Comparison of ENCODE assay signal across 8 mouse cellular contexts in the genomic region with DNA sequence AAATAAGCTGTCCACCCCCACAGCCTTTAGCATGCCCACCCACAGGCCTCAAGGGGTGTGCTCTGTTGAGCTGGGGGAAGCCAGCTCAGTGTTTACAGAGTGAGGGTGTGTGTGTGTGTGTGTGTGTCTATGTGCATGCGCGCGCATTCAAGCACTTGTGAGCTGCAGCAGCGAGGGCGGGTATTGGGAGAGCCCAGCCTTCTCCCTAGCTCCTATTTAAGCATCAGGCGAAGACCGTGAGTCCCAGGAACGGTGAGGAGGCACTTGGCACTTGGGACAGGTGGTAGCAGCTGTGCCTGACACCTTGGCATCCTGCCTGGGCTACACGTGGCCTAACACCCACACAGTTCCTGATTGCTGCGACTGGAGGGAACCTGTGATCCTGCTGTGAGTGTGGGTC. TPM values are rescaled to one million over a fixed set of nuclear protein-coding genes. Genes with fewer than 3 reads are reported as not detected.
A peak's percentile ranks its signal among the peaks of the same experiment; 100 is the strongest.
DNase-seq lines count a peak whose midpoint lies in the region; ATAC-seq and TF ChIP-seq lines count a peak whose summit lies in the region.

No protein-coding gene starts in this region.

- no peaks in the 10 kb centered on the region for H3K27me3 ChIP-seq in heart, postnatal 0 days (ENCODE audit: control insufficient read depth, insufficient read depth, low read length)
- H3K27me3 ChIP-seq in stomach, embryonic 16.5 days (ENCODE audit: control insufficient read depth, insufficient read depth, low read length) = no peaks in the 10 kb centered on the region

- peak overlapping the region; percentile 79; the same call in 1 of the 2 replicates for H3K9ac ChIP-seq in heart, postnatal 0 days (replicated peaks; ENCODE audit: low read depth, low read length)
- peak overlapping the region; percentile 57 for H3K9ac ChIP-seq in stomach, embryonic 16.5 days (ENCODE audit: low read length)

- peak; percentile 75 for DNase-seq in layer of hippocampus, adult 11-12 months (ENCODE audit: low spot score)
- no peak for DNase-seq in layer of hippocampus, adult 9-10 months (ENCODE audit: low spot score)
- peak; percentile 79 to 87 for DNase-seq in cerebellum, postnatal 25 days
- DNase-seq in heart, postnatal 0 days (ENCODE audit: low spot score) = peak; percentile 90
- DNase-seq in kidney, postnatal 4 days = peak; percentile 69 to 78
- DNase-seq in lung, adult 2 months = peak; percentile 50

- H3K4me1 ChIP-seq in heart, postnatal 0 days (ENCODE audit: control insufficient read depth, insufficient read depth) = peaks cover 40% of the 10 kb centered on the region
- peaks cover 23% of the 10 kb centered on the region for H3K4me1 ChIP-seq in lung, adult 2 months (ENCODE audit: control insufficient read depth, insufficient read depth, low read length)
- peaks cover 27% of the 10 kb centered on the region for H3K4me1 ChIP-seq in stomach, embryonic 16.5 days (ENCODE audit: control insufficient read depth, insufficient read depth, low read length)

- H3K4me3 ChIP-seq in heart, postnatal 0 days (ENCODE audit: low read depth, low read length) = peak overlapping the region; percentile 53; the same call in 1 of the 2 replicates
- peak overlapping the region; percentile 11 for H3K4me3 ChIP-seq in lung, adult 2 months (replicated peaks; ENCODE audit: extremely low read depth, low read depth, low read length)
- H3K4me3 ChIP-seq in stomach, embryonic 16.5 days (replicated peaks; ENCODE audit: low read length) = peak overlapping the region; percentile 6; the same call in 1 of the 2 replicates

- ATAC-seq in heart, postnatal 0 days (ENCODE audit: insufficient read depth, low read depth) = peak; percentile 82
- peak; percentile 90 for ATAC-seq in stomach, embryonic 16.5 days (ENCODE audit: insufficient read depth, low FRiP score)
- no peak for ATAC-seq in activated CD4-positive, CD25-positive, alpha-beta regulatory T cell, adult 4 months

- WGBS in heart, postnatal 0 days = 15% methylated on average over 10 of the region's 10 CpGs
- 29% methylated on average over 10 of the region's 10 CpGs for WGBS in lung, adult 2 months
- WGBS in stomach, embryonic 16.5 days = 18% methylated on average over 10 of the region's 10 CpGs

- H3K27ac ChIP-seq in heart, postnatal 0 days (ENCODE audit: low read depth) = peak overlapping the region; percentile 96
- peak overlapping the region; percentile 95 for H3K27ac ChIP-seq in stomach, embryonic 16.5 days (ENCODE audit: low read length)

- TF ChIP-seq POLR2A in lung, adult 2 months (IDR thresholded peaks at IDR 0.05; ENCODE audit: borderline replicate concordance, extremely low read depth, low read depth, low read length) = peak; percentile 48; the same call in 1 of the 2 replicates

- TF ChIP-seq EP300 in heart, postnatal 0 days (IDR thresholded peaks at IDR 0.05; ENCODE audit: low read depth) = no peak; the same call in 1 of the 2 replicates

- H3K9me3 ChIP-seq in heart, postnatal 0 days (replicated peaks; ENCODE audit: control insufficient read depth, low read length) = no peaks in the 10 kb centered on the region
- no peaks in the 10 kb centered on the region for H3K9me3 ChIP-seq in stomach, embryonic 16.5 days (replicated peaks; ENCODE audit: control insufficient read depth, low read length)

- peak overlapping the region; percentile 83 for H3K4me2 ChIP-seq in heart, postnatal 0 days (ENCODE audit: low read depth, low read length)
- peak overlapping the region; percentile 32 for H3K4me2 ChIP-seq in stomach, embryonic 16.5 days (ENCODE audit: low read depth, low read length)

- no peak for TF ChIP-seq CTCF in heart, postnatal 0 days (IDR thresholded peaks at IDR 0.05; ENCODE audit: low read depth)
- no peak for TF ChIP-seq CTCF in lung, adult 2 months (IDR thresholded peaks at IDR 0.05; ENCODE audit: insufficient read depth, low read length)

- peaks cover 52% of the 10 kb centered on the region for H3K36me3 ChIP-seq in heart, postnatal 0 days (replicated peaks; ENCODE audit: control insufficient read depth, insufficient read depth, low read length)
- H3K36me3 ChIP-seq in stomach, embryonic 16.5 days (ENCODE audit: control insufficient read depth, insufficient read depth, low read length) = peaks cover 5% of the 10 kb centered on the region; the same call in 1 of the 2 replicates

RNA-seq across cellular contexts. Expression of a gene that starts 9.9 kb away (rescaled TPM):
- 20.2 and 23.0 TPM in 2 replicates for total RNA-seq in heart, postnatal 0 days (2014; rRNA removed; ENCODE audit: low replicate concordance)
- polyA plus RNA-seq in heart, postnatal 0 days (2015; fragmentation: Nextera tagmentation; extraction: Ambion mirVana) = 17.0 and 18.6 TPM in 2 replicates
- polyA plus RNA-seq in lung, adult 2 months (2012; rRNA removed) = 16.3 and 16.4 TPM in 2 replicates
- polyA plus RNA-seq in stomach, embryonic 16.5 days (2015; fragmentation: Nextera tagmentation; extraction: Ambion mirVana) = 20.5 and 23.8 TPM in 2 replicates
- polyA plus RNA-seq in activated CD4-positive, CD25-positive, alpha-beta regulatory T cell, adult 4 months (2017; shearing (Covaris generic)) = 1 to 10 TPM; 6.5 to 7.4 TPM

RNA-seq across cellular contexts. Expression of a gene that starts 18.7 kb away (rescaled TPM):
- 1.5 TPM in 1 of 2 replicates, not detected in the other for total RNA-seq in heart, postnatal 0 days (2014; rRNA removed; ENCODE audit: low replicate concordance)
- 0.18 and 0.31 TPM in 2 replicates for polyA plus RNA-seq in heart, postnatal 0 days (2015; fragmentation: Nextera tagmentation; extraction: Ambion mirVana)
- polyA plus RNA-seq in lung, adult 2 months (2012; rRNA removed) = 27.1 and 30.6 TPM in 2 replicates
- polyA plus RNA-seq in stomach, embryonic 16.5 days (2015; fragmentation: Nextera tagmentation; extraction: Ambion mirVana) = 1.1 and 1.5 TPM in 2 replicates
- polyA plus RNA-seq in activated CD4-positive, CD25-positive, alpha-beta regulatory T cell, adult 4 months (2017; shearing (Covaris generic)) = 1 to 10 TPM; 1.5 to 2.3 TPM

RNA-seq across cellular contexts. Expression of a gene that starts 26.7 kb away (rescaled TPM):
- total RNA-seq in heart, postnatal 0 days (2014; rRNA removed; ENCODE audit: low replicate concordance) = 577 and 610 TPM in 2 replicates
- polyA plus RNA-seq in heart, postnatal 0 days (2015; fragmentation: Nextera tagmentation; extraction: Ambion mirVana) = 146 and 148 TPM in 2 replicates
- polyA plus RNA-seq in lung, adult 2 months (2012; rRNA removed) = 49.9 and 56.2 TPM in 2 replicates
- 28.8 and 33.0 TPM in 2 replicates for polyA plus RNA-seq in stomach, embryonic 16.5 days (2015; fragmentation: Nextera tagmentation; extraction: Ambion mirVana)
- polyA plus RNA-seq in activated CD4-positive, CD25-positive, alpha-beta regulatory T cell, adult 4 months (2017; shearing (Covaris generic)) = 1 to 10 TPM; 1.8 to 2.7 TPM

RNA-seq across cellular contexts. Expression of a gene that starts 38.4 kb away (rescaled TPM):
- total RNA-seq in heart, postnatal 0 days (2014; rRNA removed; ENCODE audit: low replicate concordance) = 9.6 and 24.1 TPM in 2 replicates
- polyA plus RNA-seq in heart, postnatal 0 days (2015; fragmentation: Nextera tagmentation; extraction: Ambion mirVana) = 7.8 and 8.1 TPM in 2 replicates
- polyA plus RNA-seq in lung, adult 2 months (2012; rRNA removed) = 27.9 and 31.0 TPM in 2 replicates
- polyA plus RNA-seq in stomach, embryonic 16.5 days (2015; fragmentation: Nextera tagmentation; extraction: Ambion mirVana) = 25.8 and 26.1 TPM in 2 replicates
- polyA plus RNA-seq in activated CD4-positive, CD25-positive, alpha-beta regulatory T cell, adult 4 months (2017; shearing (Covaris generic)) = 10 to 100 TPM; 20.1 to 24.4 TPM

RNA-seq across cellular contexts. Expression of a gene that starts 47.1 kb away (rescaled TPM):
- total RNA-seq in heart, postnatal 0 days (2014; rRNA removed; ENCODE audit: low replicate concordance) = 57.4 and 67.4 TPM in 2 replicates
- polyA plus RNA-seq in heart, postnatal 0 days (2015; fragmentation: Nextera tagmentation; extraction: Ambion mirVana) = 56.4 and 57.2 TPM in 2 replicates
- 89.2 and 94.4 TPM in 2 replicates for polyA plus RNA-seq in lung, adult 2 months (2012; rRNA removed)
- polyA plus RNA-seq in stomach, embryonic 16.5 days (2015; fragmentation: Nextera tagmentation; extraction: Ambion mirVana) = 98.7 and 105 TPM in 2 replicates
- 10 to 100 TPM; 44.8 to 54.9 TPM for polyA plus RNA-seq in activated CD4-positive, CD25-positive, alpha-beta regulatory T cell, adult 4 months (2017; shearing (Covaris generic))
